19 mouse cellular contexts compared by ENCODE assay signal in the genomic region with DNA sequence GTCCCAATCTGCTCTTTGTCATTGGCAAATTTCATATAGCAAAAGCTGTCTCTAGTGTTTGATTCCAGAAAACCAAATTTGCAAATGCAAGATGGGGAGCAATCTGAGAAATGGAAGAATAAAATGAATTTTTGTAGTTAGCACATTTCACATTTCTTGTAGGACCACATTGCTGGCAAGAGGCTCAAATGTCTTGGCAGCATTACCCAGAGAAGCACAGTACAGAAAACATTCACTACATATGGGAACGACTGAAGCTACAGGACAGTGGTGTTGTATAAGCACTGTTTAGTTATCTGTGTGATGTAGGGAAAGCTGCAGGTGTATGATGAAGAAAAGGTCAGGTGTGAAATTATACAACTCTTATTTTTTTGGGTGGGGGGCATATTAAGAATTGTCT.
DNase-seq lines count a peak whose midpoint lies in the region; ATAC-seq lines count a peak whose summit lies in the region.
"Had no signal": no experiment of that assay in that cellular context is flagged by ENCODE, and none has a peak within 500 bp of the region (broad histone marks: within the 10 kb centered on the region; RNA-seq: fewer than 3 reads in every experiment).

No protein-coding gene starts in this region.

- no peak for DNase-seq in frontal cortex, postnatal 14 days (ENCODE audit: low spot score in 2 of 2)
- DNase-seq in right cerebral cortex, adult 18-20 months, result peak; percentile 12
- no peak for DNase-seq in right cerebral cortex, adult 2 months (ENCODE audit: low spot score in 2 of 2)
- DNase-seq in brain, adult 2 months (ENCODE audit: low read depth, low spot score), result peak; percentile 55
- DNase-seq in brain, embryonic 18.5 days (ENCODE audit: low read depth, low spot score), result peak; percentile 10
- DNase-seq: adrenal gland, adult 2 months; adrenal gland, postnatal 10 days; adrenal gland, postnatal 25 days; cerebellum, adult 11 months; cerebellum, adult 18-20 months; cerebellum, adult 8-10 months; cerebellum, adult 9-11 months; cerebellum, postnatal 14 days; cerebellum, postnatal 36 days; embryo, embryonic 11 days had no signal

- peak; percentile 90 for ATAC-seq in frontal cortex, adult (ENCODE audit: low TSS enrichment)
- ATAC-seq in erythroid progenitor cell, adult 5-6 weeks (replicated peaks; ENCODE audit: low FRiP score, poor library complexity, severe bottlenecking), result no peak
- ATAC-seq: forebrain, embryonic 14.5 days; forebrain, embryonic 16.5 days had no signal

Comparison
In these comparisons a context has a peak if more than half of its experiments do, and no peak if none do; other contexts are left out.
1. DNase-seq: peak in right cerebral cortex, adult 18-20 months (single experiment), brain, adult 2 months (single experiment) and brain, embryonic 18.5 days (single experiment); none in frontal cortex, postnatal 14 days (0 of 2) and right cerebral cortex, adult 2 months (0 of 2).